Mouse (Mus musculus): ENCODE data around the gene Hist1h2bg. TPM values are rescaled to one million over a fixed set of nuclear protein-coding genes. Genes with fewer than 3 reads are reported as not detected.
"Not testable (repeated sequence)": the region's sequence is repeated elsewhere in the genome, so short reads cannot be mapped to it uniquely, and the experiment has no call there.

Hist1h2bg gene
- total RNA-seq, 2 experiments from 2014 or later = 102 to 113 TPM

DNA sequence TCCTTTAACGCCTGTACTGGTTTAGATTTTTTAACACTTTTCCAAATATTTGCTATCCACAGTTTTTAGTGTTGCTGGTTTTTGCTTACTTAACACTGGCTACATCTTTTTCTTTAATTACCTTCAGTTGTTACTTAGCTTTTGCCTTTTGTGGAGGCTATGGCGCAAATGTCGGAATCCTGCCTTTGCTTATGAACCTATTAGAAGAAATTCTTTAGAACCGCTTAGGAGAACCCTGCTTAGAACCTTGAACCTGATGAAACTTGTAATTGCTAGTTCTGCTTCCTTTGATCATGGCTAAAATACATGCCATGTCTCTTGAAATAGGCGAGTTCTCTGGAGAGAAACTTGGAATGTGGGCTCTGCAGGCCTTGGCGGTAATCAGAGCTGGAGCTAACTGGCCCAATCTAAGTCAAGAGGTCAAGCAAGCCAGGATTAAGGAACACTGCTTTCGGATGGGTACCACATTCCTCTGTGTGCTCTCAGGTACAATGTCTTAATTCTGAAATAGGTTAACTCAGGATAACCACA, 5.2 kb downstream of the Hist1h2bg start:
- intact Hi-C loops (cut with DNase I; ENCODE audit: low total_unique reads) = no loop called here
- DNase-seq = no peak

- intact Hi-C loops (cut with DNase I; ENCODE audit: low total_unique reads) = no loop called here
- DNase-seq = no peak
Measured at GRCm38 (mm10) chr13:23576906-23577639, 5.9 kb downstream of the Hist1h2bg start.

DNA sequence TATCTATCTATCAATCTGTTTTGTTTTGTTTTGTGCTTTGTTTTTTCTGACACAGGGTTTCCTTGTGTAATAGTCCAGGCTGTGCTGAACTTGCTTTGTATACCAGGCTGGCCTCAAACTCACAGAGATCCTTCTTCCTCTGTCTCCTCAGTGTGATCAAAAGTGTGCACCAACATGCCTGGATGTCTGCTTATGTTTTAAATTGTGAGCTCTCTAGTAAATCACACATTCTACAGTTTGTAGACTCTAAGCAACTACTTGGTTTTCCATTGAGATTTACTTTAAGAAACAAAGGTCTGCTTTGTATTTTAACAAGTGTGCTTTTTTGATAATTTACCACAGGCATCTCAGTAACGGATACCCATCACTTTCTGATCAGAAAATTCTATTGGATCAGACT, 6.6 kb downstream of the Hist1h2bg start:
- no peak for DNase-seq
- intact Hi-C loops (cut with DNase I; ENCODE audit: low total_unique reads) = no loop called here

- DNase-seq = peak; percentile 87
- intact Hi-C loops (cut with DNase I; ENCODE audit: low total_unique reads) = no loop called here
Measured at GRCm38 (mm10) chr13:23581408-23582218, 10.4 kb downstream of the Hist1h2bg start, which contains the start of gene Hist1h4d. TSS of gene Hist1h4d (plus strand) at chr13:23581598.

DNA sequence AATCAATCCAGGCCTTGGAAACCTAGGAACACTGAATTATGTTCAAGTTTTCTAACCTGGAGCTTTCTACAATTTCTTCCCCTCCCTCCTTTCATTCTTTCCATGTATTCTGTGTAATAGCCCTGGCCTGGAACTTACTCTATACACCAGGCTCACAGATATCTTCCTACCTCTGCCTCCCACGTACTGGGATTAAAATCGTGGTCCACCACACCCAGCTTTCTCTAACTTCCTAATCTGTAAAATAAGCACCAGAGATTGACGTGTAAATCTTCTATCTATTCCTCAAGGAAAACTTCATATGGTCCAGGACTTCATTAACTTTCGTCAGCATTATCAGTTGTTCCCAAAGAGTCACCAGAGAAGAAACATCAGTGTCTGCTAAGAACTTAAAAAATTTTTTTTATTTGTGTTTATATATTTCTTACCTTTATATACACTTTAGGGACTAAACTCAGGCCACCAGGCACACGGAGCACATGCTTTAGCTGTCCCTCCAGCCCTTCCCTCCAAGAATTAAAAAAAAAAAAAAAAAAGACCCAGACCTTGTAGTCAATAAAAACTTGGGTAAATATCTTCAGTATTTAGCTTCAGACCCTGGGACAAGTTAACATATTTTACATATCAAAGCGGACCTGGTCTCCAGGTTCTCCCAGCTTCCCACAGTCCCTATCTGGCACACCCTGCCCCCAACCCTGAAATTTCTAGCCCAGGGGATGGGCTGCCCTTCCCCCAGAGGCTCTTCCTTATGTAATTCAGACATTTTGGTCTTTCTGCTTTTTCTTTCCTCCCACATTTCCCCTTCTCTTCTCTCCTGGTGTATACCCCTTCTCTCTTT, 11.2 kb downstream of the Hist1h2bg start:
- intact Hi-C loops (cut with DNase I; ENCODE audit: low total_unique reads) = no loop called here
- no peak for DNase-seq

GRCm38 (mm10) chr13:23583387-23584068, 12.3 kb downstream of the Hist1h2bg start:
- no peak for DNase-seq
- intact Hi-C loops (cut with DNase I; ENCODE audit: low total_unique reads) = no loop called here

- no peak for DNase-seq
Measured at GRCm38 (mm10) chr13:23584331-23584730, 13.1 kb downstream of the Hist1h2bg start.

DNA sequence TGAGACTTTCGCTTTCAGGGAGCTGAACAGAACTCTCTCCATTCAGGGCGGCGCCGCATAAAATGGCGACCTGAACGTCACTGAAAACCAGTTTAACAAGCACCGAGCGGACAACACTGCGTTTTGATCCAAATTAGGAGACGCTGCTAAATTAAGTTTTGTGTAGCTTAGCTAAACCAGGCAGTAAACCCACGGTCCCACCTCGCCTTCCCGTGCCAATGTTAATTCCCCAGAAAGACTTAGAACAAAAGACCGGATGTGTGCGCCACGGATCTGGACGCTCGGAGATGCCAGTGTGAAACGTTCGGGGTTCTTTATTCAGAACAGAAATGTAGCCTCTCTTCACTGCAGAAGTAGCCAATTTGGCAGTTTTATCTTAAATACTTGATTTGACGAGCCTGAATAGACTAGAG, 13.8 kb downstream of the Hist1h2bg start:
- intact Hi-C loops (cut with DNase I; ENCODE audit: low total_unique reads) = no loop called here
- DNase-seq = peak; percentile 71

More at GRCm38 (mm10) chr13:23584331-23584730, 13.1 kb downstream of the Hist1h2bg start:
- intact Hi-C loops (cut with DNase I; ENCODE audit: low total_unique reads) = no loop called here

- intact Hi-C loops (cut with DNase I; ENCODE audit: low total_unique reads) = not testable (repeated sequence)
- peak; percentile 46 for DNase-seq
Measured at GRCm38 (mm10) chr13:23585442-23586098, 14.4 kb downstream of the Hist1h2bg start.

DNA sequence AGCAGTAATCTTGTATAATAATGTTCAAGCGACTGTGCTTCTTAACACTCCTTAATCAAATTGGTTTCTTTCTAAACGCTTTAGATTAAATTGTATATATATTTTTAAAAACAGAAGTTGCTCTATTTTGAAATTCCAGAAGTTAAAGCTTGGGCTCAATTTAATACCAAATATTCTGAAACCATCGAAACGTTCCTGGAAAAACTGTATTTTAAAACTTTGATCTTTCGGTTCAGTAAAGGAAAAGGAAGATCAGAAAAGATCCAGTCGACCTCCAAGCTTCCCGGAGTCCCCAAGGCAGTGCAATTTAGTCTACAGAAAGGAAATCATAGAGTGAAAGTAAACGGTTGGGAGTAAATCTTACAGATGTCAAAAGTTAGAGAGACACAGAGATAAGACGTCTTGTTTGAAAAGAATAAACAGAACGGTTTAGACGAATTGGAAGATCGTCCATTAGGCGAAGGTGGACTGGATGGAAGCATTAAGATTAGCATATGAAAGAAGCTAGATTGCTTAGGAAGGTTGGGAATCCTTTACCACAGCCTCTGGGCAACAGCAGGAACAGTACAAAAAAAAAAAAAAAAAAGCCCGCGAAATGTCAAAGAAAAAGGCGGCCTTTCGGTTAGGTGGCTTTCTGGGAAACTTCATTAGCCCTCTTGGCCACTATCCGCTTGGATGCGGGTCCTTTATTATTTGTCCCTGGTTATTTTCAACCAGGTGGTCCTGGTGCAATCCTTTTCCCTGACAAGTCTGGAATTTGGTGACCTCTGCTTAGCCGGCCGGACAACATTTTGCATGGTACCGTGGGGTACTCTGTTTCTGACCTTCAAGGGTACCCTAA, 15.1 kb downstream of the Hist1h2bg start:
- DNase-seq = no peak
- intact Hi-C loops (cut with DNase I; ENCODE audit: low total_unique reads) = no loop called here

GRCm38 (mm10) chr13:23586940-23587225, 15.7 kb downstream of the Hist1h2bg start:
- no peak for DNase-seq
- intact Hi-C loops (cut with DNase I; ENCODE audit: low total_unique reads) = no loop called here

DNA sequence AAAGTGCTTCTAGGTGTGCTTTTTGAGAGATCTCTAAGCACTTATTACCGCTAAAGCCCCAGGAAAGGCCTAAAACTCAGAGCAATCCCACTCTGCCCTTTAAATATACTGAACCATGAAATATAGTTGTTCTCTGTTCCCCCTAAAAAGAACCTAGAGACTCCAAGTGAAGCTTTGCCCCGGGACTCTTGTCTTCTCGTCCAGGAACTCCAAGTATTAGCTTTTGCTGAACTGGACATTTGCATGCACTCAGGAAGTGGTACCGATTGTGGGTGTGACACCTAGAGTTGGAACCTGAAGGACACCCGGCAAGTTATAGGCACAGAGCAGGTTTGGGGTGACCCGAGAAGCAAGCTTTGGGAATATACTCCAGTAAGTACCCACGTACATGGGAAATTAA, 20.0 kb downstream of the Hist1h2bg start:
- intact Hi-C loops (cut with DNase I; ENCODE audit: low total_unique reads) = loop anchor here (10.0 kb wide), 1 partner anchor 166 kb away; the partner anchor contains the start of gene Abt1
- DNase-seq = no peak

- intact Hi-C loops (cut with DNase I; ENCODE audit: low total_unique reads) = loop anchor here (10.0 kb wide), 1 partner anchor 167 kb away; the partner anchor contains the start of gene Abt1
Measured at GRCm38 (mm10) chr13:23591886-23592285, 20.7 kb downstream of the Hist1h2bg start.

GRCm38 (mm10) chr13:23592614-23593013, 21.4 kb downstream of the Hist1h2bg start:
- intact Hi-C loops (cut with DNase I; ENCODE audit: low total_unique reads) = loop anchor here (10.0 kb wide), 1 partner anchor 168 kb away; the partner anchor contains the start of gene Abt1
- no peak for DNase-seq

More at GRCm38 (mm10) chr13:23591886-23592285, 20.7 kb downstream of the Hist1h2bg start:
- not testable (repeated sequence) for DNase-seq

DNA sequence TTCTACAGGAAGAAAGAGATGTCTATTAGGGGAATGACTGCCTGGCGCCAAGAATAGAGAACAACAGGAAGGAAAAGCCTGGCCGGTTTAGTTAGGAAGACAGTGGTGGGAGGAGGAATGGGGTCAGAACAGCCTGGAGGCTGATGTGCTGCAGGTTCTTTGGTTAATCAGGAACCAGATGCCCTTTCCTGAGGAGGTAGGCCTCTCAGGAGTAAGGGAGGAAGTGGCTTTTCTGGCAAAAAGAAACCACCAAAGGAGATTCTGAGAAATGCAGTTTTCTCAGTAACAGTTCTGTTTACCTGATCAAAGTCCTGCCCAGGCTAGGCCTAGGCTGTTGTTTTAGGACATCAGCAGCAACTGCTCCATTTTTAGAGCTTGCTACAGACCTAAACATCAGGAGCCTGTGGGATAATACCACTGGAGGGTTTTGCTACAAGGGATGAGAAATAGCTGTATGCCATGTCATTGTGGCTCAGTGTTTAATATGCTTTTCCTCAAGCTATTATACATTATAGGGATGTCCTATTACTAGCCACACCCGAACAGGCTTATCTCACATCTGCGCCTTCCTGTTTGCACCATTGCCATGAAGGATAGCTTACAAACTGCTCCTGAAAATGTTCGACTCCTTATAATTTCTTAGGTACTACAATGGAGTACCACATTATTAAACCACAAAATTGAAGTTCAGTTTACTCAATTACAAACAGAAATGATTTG, 22.0 kb downstream of the Hist1h2bg start:
- intact Hi-C loops (cut with DNase I; ENCODE audit: low total_unique reads) = loop anchor here (10.0 kb wide), 1 partner anchor 168 kb away; the partner anchor contains the start of gene Abt1

GRCm38 (mm10) chr13:23595185-23595584, 24.0 kb downstream of the Hist1h2bg start:
- no peak for DNase-seq
- intact Hi-C loops (cut with DNase I; ENCODE audit: low total_unique reads) = loop anchor here (10.0 kb wide), 1 partner anchor 170 kb away; the partner anchor contains the start of gene Abt1

More for the DNA sequence above, 22.0 kb downstream of the Hist1h2bg start:
- DNase-seq = no peak

Data from gastrocnemius, postnatal 14 days (tissue).